Mouse (Mus musculus) limb, embryonic 14.5 days (tissue): ENCODE results near the gene Cpeb4. TPM values are rescaled to one million over a fixed set of nuclear protein-coding genes. Genes with fewer than 3 reads are reported as not detected.
"Not testable (repeated sequence)": the region's sequence is repeated elsewhere in the genome, so short reads cannot be mapped to it uniquely, and the experiment has no call there.

Source experiments
- ATAC-seq: fragments of 200-750 bp; cut with Nextera tagmentation; 2 replicates; pipeline ENCODE4 v1.8.0; 2017; ENCODE audit warnings: low read depth, moderate number of reproducible peaks, moderate TSS enrichment; ENCODE audit not compliant: low FRiP score
- DNase-seq: peaks from one replicate; pipeline ENCODE4 v3.0.0-alpha.2; 2015; ENCODE audit warnings: low spot score
- H3K27ac ChIP-seq: fragments of 300-500 bp; sonication (generic); replicated peaks from 2 replicates; pipeline ENCODE4 v1.5.1; 2014; ENCODE audit warnings: low read depth, mild to moderate bottlenecking, low read length, moderate library complexity, mixed read lengths
- H3K27me3 ChIP-seq: fragments of 300-500 bp; sonication (generic); 2 replicates; pipeline ENCODE4 v1.6.1; 2014; ENCODE audit warnings: low read length, mixed read lengths; ENCODE audit not compliant: control insufficient read depth, insufficient read depth
- H3K36me3 ChIP-seq: fragments of 300-500 bp; sonication (generic); 2 replicates; pipeline ENCODE4 v1.6.1; 2014; ENCODE audit warnings: mild to moderate bottlenecking, low read length, moderate library complexity, mixed read lengths; ENCODE audit not compliant: control insufficient read depth, insufficient read depth
- H3K4me1 ChIP-seq: fragments of 300-500 bp; sonication (generic); 2 replicates; pipeline ENCODE4 v1.6.1; 2014; ENCODE audit warnings: antibody characterized with exemption, low read length, mixed read lengths; ENCODE audit not compliant: control insufficient read depth, insufficient read depth
- H3K4me2 ChIP-seq: fragments of 300-500 bp; sonication (generic); replicated peaks from 2 replicates; pipeline ENCODE4 v1.6.1; 2014; ENCODE audit warnings: low read depth, mild to moderate bottlenecking, low read length, moderate library complexity; ENCODE audit not compliant: severe bottlenecking
- H3K4me3 ChIP-seq: fragments of 300-500 bp; sonication (generic); replicated peaks from 2 replicates; pipeline ENCODE4 v1.5.1; 2014; ENCODE audit warnings: low read length
- H3K9ac ChIP-seq: fragments of 300-500 bp; sonication (generic); 2 replicates; pipeline ENCODE4 v1.6.1; 2014; ENCODE audit warnings: mild to moderate bottlenecking, low read depth, low read length, moderate library complexity; ENCODE audit not compliant: severe bottlenecking
- H3K9me3 ChIP-seq: fragments of 300-500 bp; sonication (generic); 2 replicates; pipeline ENCODE4 v1.6.1; 2016; ENCODE audit warnings: low read length; ENCODE audit not compliant: control insufficient read depth
- POLR2A ChIP-seq: fragments of 200-500 bp; IDR thresholded peaks from 2 replicates; pipeline ENCODE4 v1.8.0; 2012; ENCODE audit warnings: inconsistent platforms, mild to moderate bottlenecking, moderate library complexity, borderline replicate concordance; ENCODE audit not compliant: insufficient read depth, insufficient read length; ENCODE audit errors: extremely low read depth
- WGBS: fragments of 180-500 bp; shearing (Covaris S2); extraction: QIAGEN DNeasy Blood & Tissue Kit; methylation state at CpG from one replicate; pipeline ENCODE4 v1.1.7; 2014; 5-methylcytosine and 5-hydroxymethylcytosine counted together
- polyA plus RNA-seq, 2 experiments: library from polyadenylated mRNA; depleted of rRNA in 1 of 2; stranded (reverse) in 1 of 2; unstranded in 1 of 2; fragments of >200 nt; fragmentation: Nextera tagmentation in 1 of 2; extraction: Ambion mirVana in 1 of 2; gene quantifications; 2 replicates each; pipeline versions ENCODE4 v1.2.1 to v1.2.3; 2012 to 2014

The Cpeb4 gene
- polyA plus RNA-seq, 2 experiments: 4.9 to 6.5 TPM

DNA sequence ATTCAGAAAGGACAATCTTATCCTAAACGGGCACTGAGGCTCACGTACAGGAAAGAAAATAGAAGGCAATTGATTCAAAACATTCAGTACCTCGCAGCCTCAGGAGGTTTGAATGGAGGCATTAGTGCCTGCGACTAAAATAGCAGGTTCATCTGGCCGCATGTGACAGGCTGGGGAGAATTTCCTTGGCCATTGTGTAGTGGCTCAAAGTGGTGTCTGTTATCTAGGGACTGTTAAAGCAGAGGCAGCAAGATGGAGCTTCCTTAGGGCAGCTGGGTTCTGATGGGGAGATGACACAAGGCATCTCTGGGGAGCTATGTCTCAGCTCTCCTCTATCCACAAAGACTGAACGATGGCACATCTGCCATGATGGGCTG lies 32.9 kb upstream of the Cpeb4 start:
- TF ChIP-seq POLR2A: no peak
- no peak overlapping the region for H3K4me3 ChIP-seq
- 71% methylated on average over 6 of the region's 6 CpGs for WGBS
- H3K27ac ChIP-seq: no peak overlapping the region
- no peak overlapping the region for H3K4me2 ChIP-seq
- 0 out of 2 replicates have a peak, but pooled peaks cover 5% of the 10 kb centered on the region for H3K4me1 ChIP-seq
- ATAC-seq (no peak), DNase-seq (no peak)
- no peaks in the 10 kb centered on the region for H3K27me3 ChIP-seq
- H3K9me3 ChIP-seq: no peaks in the 10 kb centered on the region
- H3K36me3 ChIP-seq: no peaks in the 10 kb centered on the region
- no peak overlapping the region for H3K9ac ChIP-seq

DNA sequence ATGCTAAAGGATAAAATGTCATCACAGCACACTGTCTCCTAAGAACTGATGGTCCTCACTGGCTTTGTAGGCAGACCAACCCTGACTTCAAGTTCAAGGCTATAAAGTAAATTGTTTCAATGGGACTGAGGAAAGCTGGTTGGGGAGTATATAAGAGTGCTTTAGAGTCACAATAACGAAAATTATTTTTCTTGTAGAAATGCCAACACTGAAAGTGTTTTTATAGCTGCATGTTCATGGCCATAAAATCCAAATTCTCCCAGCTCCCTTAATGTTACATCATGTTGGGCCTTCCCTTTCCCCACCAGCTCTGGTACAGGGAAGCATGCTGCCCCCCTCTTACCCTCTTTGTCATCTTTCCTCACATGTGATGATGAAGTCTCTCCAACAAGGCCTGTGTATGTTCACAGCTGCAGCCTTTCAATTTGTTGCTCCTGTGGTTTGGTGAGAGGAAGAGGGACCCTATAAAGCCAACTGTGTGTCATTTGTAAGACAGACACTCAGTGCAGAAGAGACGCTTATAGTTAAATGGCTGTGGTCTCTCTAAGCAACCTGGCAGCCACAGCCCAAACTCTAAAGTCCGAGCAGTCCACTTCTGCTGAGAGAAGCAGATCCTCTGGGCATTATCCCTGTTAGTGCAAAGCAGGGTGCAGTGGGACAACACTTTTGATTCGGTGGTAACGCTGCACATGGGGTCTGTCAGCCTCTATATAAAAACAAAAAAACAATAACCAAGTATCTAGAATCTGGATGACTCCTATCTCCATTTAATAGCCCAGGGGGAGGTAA lies 29.6 kb upstream of the Cpeb4 start:
- 0 out of 2 replicates have a peak, but pooled peaks cover 5% of the 10 kb centered on the region for H3K4me1 ChIP-seq
- no peak overlapping the region for H3K4me3 ChIP-seq
- DNase-seq (peak; percentile 56), ATAC-seq (0 out of 2 replicates have a peak, but pooled peaks have one; percentile 57)
- no peaks in the 10 kb centered on the region for H3K27me3 ChIP-seq
- 75% methylated on average over 5 of the region's 5 CpGs for WGBS
- no peak for TF ChIP-seq POLR2A
- 0 out of 2 replicates have a peak overlapping the region, but pooled peaks have one; percentile 4 for H3K27ac ChIP-seq
- H3K9ac ChIP-seq: no peak overlapping the region
- no peaks in the 10 kb centered on the region for H3K9me3 ChIP-seq
- no peak overlapping the region for H3K4me2 ChIP-seq
- no peaks in the 10 kb centered on the region for H3K36me3 ChIP-seq

DNA sequence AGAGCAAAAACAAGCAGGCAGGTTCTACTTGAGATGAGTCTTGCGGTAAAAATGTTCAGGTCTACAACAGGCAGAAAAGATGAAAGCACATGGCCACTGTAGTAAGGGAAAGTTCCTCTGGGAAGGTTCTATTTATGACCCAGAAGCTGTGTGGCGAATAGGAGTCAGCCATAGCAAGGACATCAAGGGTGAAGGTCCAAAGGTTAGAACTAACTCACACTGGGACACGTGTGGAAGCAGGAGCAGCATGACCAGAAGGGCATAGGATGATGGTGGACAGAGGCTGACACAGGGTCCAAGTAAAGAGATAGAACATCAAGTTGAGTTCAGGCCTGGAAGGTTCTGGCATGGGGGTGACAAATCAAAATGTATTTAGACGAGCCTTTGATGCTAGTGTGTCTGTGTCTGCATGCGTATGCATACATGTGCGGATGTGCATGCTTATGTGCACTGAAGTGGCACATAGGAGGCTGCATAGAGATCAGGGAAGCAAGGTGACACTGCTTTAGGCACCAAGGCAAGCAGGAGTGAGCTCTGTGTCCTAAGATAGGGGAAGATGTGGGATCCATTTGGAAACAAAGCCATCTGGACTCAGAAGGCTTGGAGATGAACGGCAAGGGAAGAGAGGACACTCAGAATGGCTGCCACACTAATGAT lies 28.7 kb upstream of the Cpeb4 start:
- no peak for ATAC-seq
- DNase-seq: no peak
- H3K4me2 ChIP-seq: no peak overlapping the region
- H3K9me3 ChIP-seq: no peaks in the 10 kb centered on the region
- no peak overlapping the region for H3K27ac ChIP-seq
- H3K9ac ChIP-seq: no peak overlapping the region
- H3K27me3 ChIP-seq: no peaks in the 10 kb centered on the region
- H3K36me3 ChIP-seq: no peaks in the 10 kb centered on the region
- TF ChIP-seq POLR2A: no peak
- no peak overlapping the region for H3K4me3 ChIP-seq
- WGBS: 81% methylated on average over 7 of the region's 7 CpGs
- 0 out of 2 replicates have a peak, but pooled peaks cover 5% of the 10 kb centered on the region for H3K4me1 ChIP-seq

DNA sequence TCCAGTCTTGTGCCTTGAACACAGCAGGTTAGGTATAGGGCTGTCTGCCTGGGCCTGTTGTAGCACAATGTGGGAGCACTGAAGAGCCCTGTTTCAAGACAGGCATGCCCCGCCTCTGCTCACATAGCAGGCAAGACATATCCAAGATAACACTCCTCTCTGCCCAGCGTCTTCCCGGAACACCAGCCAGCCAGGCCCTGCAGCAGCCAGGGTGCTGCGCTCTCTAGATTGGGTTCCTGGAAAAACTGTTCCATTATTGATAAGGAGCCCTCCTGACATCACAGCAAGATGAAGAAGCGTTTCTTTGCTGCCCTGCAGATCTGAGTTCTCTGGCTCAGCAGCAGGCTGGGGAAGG lies 28.2 kb upstream of the Cpeb4 start:
- Histone ChIP-seq H3K27ac (no peak overlapping the region), H3K36me3 (no peaks in the 10 kb centered on the region), H3K27me3 (no peaks in the 10 kb centered on the region), H3K9ac (no peak overlapping the region), H3K4me1 (0 out of 2 replicates have a peak, but pooled peaks cover under 1% of the 10 kb centered on the region), H3K4me3 (no peak overlapping the region), H3K4me2 (no peak overlapping the region), H3K9me3 (no peaks in the 10 kb centered on the region)
- no peak for ATAC-seq
- no peak for TF ChIP-seq POLR2A
- 74% methylated on average over 5 of the region's 5 CpGs for WGBS
- DNase-seq: no peak

DNA sequence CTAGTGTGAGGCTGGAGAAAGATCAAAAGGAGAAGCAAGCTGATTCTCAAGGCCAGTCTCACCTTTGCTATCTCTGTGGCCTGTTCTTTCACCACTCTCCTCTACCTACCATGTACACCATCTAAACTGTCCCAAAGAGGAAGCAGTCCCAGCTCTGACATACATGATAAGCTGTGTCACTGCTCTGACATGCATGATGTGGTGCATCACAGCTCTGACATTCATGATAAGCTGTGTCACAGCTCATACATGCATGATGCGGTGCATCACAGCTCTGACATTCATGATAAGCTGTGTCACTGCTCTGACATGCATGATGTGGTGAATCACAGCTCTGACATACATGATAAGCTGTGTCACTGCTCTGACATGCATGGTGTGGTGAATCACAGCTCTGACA lies 26.9 kb upstream of the Cpeb4 start:
- not testable (repeated sequence) for H3K27me3 ChIP-seq, H3K4me3 ChIP-seq, H3K9me3 ChIP-seq, ATAC-seq, DNase-seq, H3K4me2 ChIP-seq, H3K4me1 ChIP-seq, H3K9ac ChIP-seq, H3K36me3 ChIP-seq, H3K27ac ChIP-seq
- 100% methylated on average over 1 of the region's 1 CpGs for WGBS
